8 mouse cellular contexts compared by ENCODE assay signal in the genomic region with DNA sequence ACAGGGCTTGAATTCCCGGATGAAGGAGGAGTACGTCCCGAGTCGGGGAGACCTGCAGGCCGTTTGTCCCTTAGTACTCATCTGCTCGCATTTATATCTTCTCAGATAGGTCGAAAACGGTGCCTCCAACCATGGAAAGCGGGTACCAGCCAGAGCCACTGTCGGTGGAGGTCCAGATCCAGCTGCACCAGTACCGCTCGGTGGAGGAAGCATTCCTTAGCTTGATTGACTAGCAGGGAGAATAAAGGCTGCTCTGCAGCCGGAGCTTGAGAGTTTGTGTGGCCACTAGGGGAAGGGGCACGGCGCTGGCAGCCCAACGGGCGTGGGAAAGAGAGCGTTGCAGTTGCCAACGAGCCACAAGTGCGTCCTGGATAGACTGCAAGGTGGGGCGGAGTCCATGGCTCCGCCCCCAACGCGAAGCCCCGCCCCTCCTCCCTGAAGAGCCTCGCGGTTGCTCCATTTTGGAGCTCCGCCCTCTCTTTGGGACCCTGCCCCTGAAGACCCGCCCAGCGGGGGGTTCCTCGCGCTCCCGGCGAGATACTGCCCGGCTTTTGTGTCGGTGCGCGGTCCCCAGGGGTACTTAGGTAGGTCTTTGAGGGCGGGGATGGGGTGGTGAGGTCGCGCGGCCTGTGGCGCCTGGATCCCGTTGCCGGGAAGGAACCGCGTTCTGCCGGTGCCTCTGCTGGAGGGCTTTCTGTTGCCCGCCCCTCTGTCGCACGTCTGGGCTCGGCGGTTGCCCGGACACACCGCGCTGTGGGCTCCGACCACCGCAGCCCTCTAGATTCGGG. TPM values are rescaled to one million over a fixed set of nuclear protein-coding genes. Genes with fewer than 3 reads are reported as not detected.
DNase-seq lines count a peak whose midpoint lies in the region; ATAC-seq and TF ChIP-seq lines count a peak whose summit lies in the region.

No protein-coding gene starts in this region.

- H3K9ac ChIP-seq in embryonic facial prominence, embryonic 15.5 days, result peak overlapping the region; percentile 31
- peak overlapping the region; percentile 58; the same call in 1 of the 2 replicates for H3K9ac ChIP-seq in kidney, embryonic 14.5 days (ENCODE audit: low read depth, low read length)
- H3K9ac ChIP-seq in liver, embryonic 11.5 days (ENCODE audit: low read depth, low read length), result peak overlapping the region; percentile 44; the same call in 1 of the 2 replicates
- peak overlapping the region; percentile 41; the same call in 1 of the 2 replicates for H3K9ac ChIP-seq in stomach, embryonic 15.5 days

- no peak for TF ChIP-seq POLR2A in bone marrow macrophage, adult 2 months (IDR thresholded peaks at IDR 0.05; ENCODE audit: borderline replicate concordance, low read depth, low read length)

- under 1% methylated on average over 58 of the region's 59 CpGs for WGBS in embryonic facial prominence, embryonic 15.5 days
- WGBS in heart, embryonic 10.5 days, result 2% methylated on average over 59 of the region's 59 CpGs
- WGBS in kidney, embryonic 14.5 days, result under 1% methylated on average over 58 of the region's 59 CpGs
- 2% methylated on average over 59 of the region's 59 CpGs for WGBS in liver, embryonic 11.5 days
- under 1% methylated on average over 59 of the region's 59 CpGs for WGBS in stomach, embryonic 15.5 days

- no peak overlapping the region for H3K27ac ChIP-seq in bone marrow macrophage, adult 2 months (ENCODE audit: insufficient read depth, low read depth, low read length)
- H3K27ac ChIP-seq in embryonic facial prominence, embryonic 15.5 days (replicated peaks), result no peak overlapping the region
- H3K27ac ChIP-seq in heart, embryonic 10.5 days, result peak overlapping the region; percentile 33; the same call in 1 of the 2 replicates
- H3K27ac ChIP-seq in kidney, embryonic 14.5 days (ENCODE audit: low read depth, low read length), result no peak overlapping the region
- H3K27ac ChIP-seq in liver, embryonic 11.5 days (ENCODE audit: low read depth, low read length), result no peak overlapping the region
- H3K27ac ChIP-seq in stomach, embryonic 15.5 days, result no peak overlapping the region

- peak overlapping the region; percentile 58 for H3K4me3 ChIP-seq in bone marrow macrophage, adult 2 months (ENCODE audit: insufficient read depth, low read length)
- H3K4me3 ChIP-seq in embryonic facial prominence, embryonic 15.5 days (replicated peaks), result peak overlapping the region; percentile 65
- peak overlapping the region; percentile 66 for H3K4me3 ChIP-seq in heart, embryonic 10.5 days
- peak overlapping the region; percentile 61 for H3K4me3 ChIP-seq in kidney, embryonic 14.5 days (ENCODE audit: low read length)
- peak overlapping the region; percentile 61 for H3K4me3 ChIP-seq in liver, embryonic 11.5 days (ENCODE audit: low read depth, low read length)
- peak overlapping the region; percentile 61 for H3K4me3 ChIP-seq in stomach, embryonic 15.5 days (replicated peaks)

- no peak for TF ChIP-seq CTCF in bone marrow macrophage, adult 2 months (IDR thresholded peaks at IDR 0.05; ENCODE audit: low read depth, low read length)

- peak; percentile 90 for DNase-seq in CD4-positive helper T cell, adult 2 months (ENCODE audit: low read depth, low spot score)
- DNase-seq in heart, embryonic 10.5 days (ENCODE audit: low spot score), result peak; percentile 90
- peak; percentile 85 for DNase-seq in liver, embryonic 11.5 days (ENCODE audit: low spot score)
- DNase-seq in neural tube, embryonic 10.5 days (ENCODE audit: extremely low spot score, low spot score), result peak; percentile 91

- peaks cover 3% of the 10 kb centered on the region; the same call in 1 of the 2 replicates for H3K4me1 ChIP-seq in bone marrow macrophage, adult 2 months (ENCODE audit: control insufficient read depth, insufficient read depth, low read length)
- H3K4me1 ChIP-seq in embryonic facial prominence, embryonic 15.5 days, result peaks cover 13% of the 10 kb centered on the region
- peaks cover 14% of the 10 kb centered on the region for H3K4me1 ChIP-seq in heart, embryonic 10.5 days
- H3K4me1 ChIP-seq in kidney, embryonic 14.5 days (ENCODE audit: control insufficient read depth, insufficient read depth, low read length), result no peaks in the 10 kb centered on the region
- H3K4me1 ChIP-seq in liver, embryonic 11.5 days (replicated peaks; ENCODE audit: control insufficient read depth, insufficient read depth, low read length), result peaks cover 10% of the 10 kb centered on the region
- H3K4me1 ChIP-seq in stomach, embryonic 15.5 days, result 0 out of 2 replicates have a peak, but pooled peaks cover 4% of the 10 kb centered on the region

- peaks cover 13% of the 10 kb centered on the region for H3K27me3 ChIP-seq in embryonic facial prominence, embryonic 15.5 days
- peaks cover 45% of the 10 kb centered on the region for H3K27me3 ChIP-seq in heart, embryonic 10.5 days (ENCODE audit: insufficient read depth, poor library complexity, severe bottlenecking)
- H3K27me3 ChIP-seq in kidney, embryonic 14.5 days (ENCODE audit: control insufficient read depth, insufficient read depth, low read length), result peaks cover 16% of the 10 kb centered on the region
- peaks cover 27% of the 10 kb centered on the region for H3K27me3 ChIP-seq in liver, embryonic 11.5 days (replicated peaks; ENCODE audit: control insufficient read depth, insufficient read depth, low read length)
- H3K27me3 ChIP-seq in stomach, embryonic 15.5 days (replicated peaks), result peaks cover 24% of the 10 kb centered on the region

- peak overlapping the region; percentile 90 for H3K4me2 ChIP-seq in embryonic facial prominence, embryonic 15.5 days (replicated peaks)
- H3K4me2 ChIP-seq in kidney, embryonic 14.5 days (replicated peaks; ENCODE audit: low read depth, low read length), result peak overlapping the region; percentile 89
- peak overlapping the region; percentile 91 for H3K4me2 ChIP-seq in liver, embryonic 11.5 days
- peak overlapping the region; percentile 89 for H3K4me2 ChIP-seq in stomach, embryonic 15.5 days

- peaks cover 14% of the 10 kb centered on the region; the same call in 1 of the 2 replicates for H3K36me3 ChIP-seq in embryonic facial prominence, embryonic 15.5 days
- peaks cover 18% of the 10 kb centered on the region for H3K36me3 ChIP-seq in heart, embryonic 10.5 days
- no peaks in the 10 kb centered on the region; the same call in 1 of the 2 replicates for H3K36me3 ChIP-seq in kidney, embryonic 14.5 days (ENCODE audit: control insufficient read depth, insufficient read depth, low read length)
- peaks cover 3% of the 10 kb centered on the region; the same call in 1 of the 2 replicates for H3K36me3 ChIP-seq in liver, embryonic 11.5 days (ENCODE audit: control insufficient read depth, insufficient read depth, low read length)
- no peaks in the 10 kb centered on the region for H3K36me3 ChIP-seq in stomach, embryonic 15.5 days

- no peaks in the 10 kb centered on the region for H3K9me3 ChIP-seq in embryonic facial prominence, embryonic 15.5 days (replicated peaks)
- H3K9me3 ChIP-seq in heart, embryonic 10.5 days, result no peaks in the 10 kb centered on the region
- H3K9me3 ChIP-seq in kidney, embryonic 14.5 days (ENCODE audit: control insufficient read depth, low read length), result no peaks in the 10 kb centered on the region
- no peaks in the 10 kb centered on the region for H3K9me3 ChIP-seq in liver, embryonic 11.5 days (ENCODE audit: control insufficient read depth, low read length)
- H3K9me3 ChIP-seq in stomach, embryonic 15.5 days, result no peaks in the 10 kb centered on the region

- ATAC-seq in embryonic facial prominence, embryonic 15.5 days (ENCODE audit: insufficient number of reproducible peaks, low FRiP score, low TSS enrichment, low read depth), result peak; percentile 86
- peak; percentile 94 for ATAC-seq in kidney, embryonic 14.5 days (ENCODE audit: low FRiP score, low TSS enrichment)
- ATAC-seq in liver, embryonic 11.5 days (replicated peaks; ENCODE audit: low FRiP score), result peak; percentile 90
- peak; percentile 91 for ATAC-seq in stomach, embryonic 15.5 days (ENCODE audit: insufficient read depth, low FRiP score, low read depth)

RNA-seq across cellular contexts. Expression of gene B3gnt4, which starts 2.1 kb away (rescaled TPM):
- polyA plus RNA-seq in bone marrow macrophage, adult 2 months (2012; ENCODE audit: insufficient read depth, insufficient read length, missing spikeins), result not detected in 2 replicates
- polyA plus RNA-seq in embryonic facial prominence, embryonic 15.5 days (2015; fragmentation: Nextera tagmentation; extraction: Ambion mirVana), result 0.49 and 1.1 TPM in 2 replicates
- polyA plus RNA-seq in heart, embryonic 10.5 days (2016; fragmentation: Nextera tagmentation; extraction: Ambion mirVana), result 0.15 and 0.48 TPM in 2 replicates
- polyA plus RNA-seq in kidney, embryonic 14.5 days (2014; fragmentation: Nextera tagmentation; extraction: Ambion mirVana), result 1.0 TPM in 1 of 2 replicates, not detected in the other
- 0.23 and 0.34 TPM in 2 replicates for polyA plus RNA-seq in liver, embryonic 11.5 days (2014; fragmentation: Nextera tagmentation; extraction: Ambion mirVana)
- 0.45 and 0.51 TPM in 2 replicates for polyA plus RNA-seq in stomach, embryonic 15.5 days (2015; fragmentation: Nextera tagmentation; extraction: Ambion mirVana)

RNA-seq across cellular contexts. Expression of gene Diablo, which starts 15.8 kb away (rescaled TPM):
- polyA plus RNA-seq in bone marrow macrophage, adult 2 months (2012; ENCODE audit: insufficient read depth, insufficient read length, missing spikeins), result 29.3 and 30.5 TPM in 2 replicates
- 108 and 114 TPM in 2 replicates for polyA plus RNA-seq in embryonic facial prominence, embryonic 15.5 days (2015; fragmentation: Nextera tagmentation; extraction: Ambion mirVana)
- 112 and 113 TPM in 2 replicates for polyA plus RNA-seq in heart, embryonic 10.5 days (2016; fragmentation: Nextera tagmentation; extraction: Ambion mirVana)
- polyA plus RNA-seq in kidney, embryonic 14.5 days (2014; fragmentation: Nextera tagmentation; extraction: Ambion mirVana), result 113 and 118 TPM in 2 replicates
- polyA plus RNA-seq in liver, embryonic 11.5 days (2014; fragmentation: Nextera tagmentation; extraction: Ambion mirVana), result 101 and 104 TPM in 2 replicates
- polyA plus RNA-seq in stomach, embryonic 15.5 days (2015; fragmentation: Nextera tagmentation; extraction: Ambion mirVana), result 100 and 103 TPM in 2 replicates

RNA-seq across cellular contexts. Expression of gene Gm49027, which starts 17.2 kb away (rescaled TPM):
- 0.74 TPM in 1 of 2 replicates, not detected in the other for polyA plus RNA-seq in bone marrow macrophage, adult 2 months (2012; ENCODE audit: insufficient read depth, insufficient read length, missing spikeins)
- polyA plus RNA-seq in embryonic facial prominence, embryonic 15.5 days (2015; fragmentation: Nextera tagmentation; extraction: Ambion mirVana), result 0.46 and 0.68 TPM in 2 replicates
- polyA plus RNA-seq in heart, embryonic 10.5 days (2016; fragmentation: Nextera tagmentation; extraction: Ambion mirVana), result 0.19 TPM in 1 of 2 replicates, not detected in the other
- 0.34 and 0.49 TPM in 2 replicates for polyA plus RNA-seq in kidney, embryonic 14.5 days (2014; fragmentation: Nextera tagmentation; extraction: Ambion mirVana)
- polyA plus RNA-seq in liver, embryonic 11.5 days (2014; fragmentation: Nextera tagmentation; extraction: Ambion mirVana), result 0.22 and 0.47 TPM in 2 replicates
- polyA plus RNA-seq in stomach, embryonic 15.5 days (2015; fragmentation: Nextera tagmentation; extraction: Ambion mirVana), result 7.5 and 8.2 TPM in 2 replicates

RNA-seq across cellular contexts. Expression of gene Il31, which starts 18.8 kb away (rescaled TPM):
- not detected in 2 replicates for polyA plus RNA-seq in bone marrow macrophage, adult 2 months (2012; ENCODE audit: insufficient read depth, insufficient read length, missing spikeins)
- polyA plus RNA-seq in embryonic facial prominence, embryonic 15.5 days (2015; fragmentation: Nextera tagmentation; extraction: Ambion mirVana), result not detected in 2 replicates
- polyA plus RNA-seq in heart, embryonic 10.5 days (2016; fragmentation: Nextera tagmentation; extraction: Ambion mirVana), result not detected in 2 replicates
- not detected in 2 replicates for polyA plus RNA-seq in kidney, embryonic 14.5 days (2014; fragmentation: Nextera tagmentation; extraction: Ambion mirVana)
- polyA plus RNA-seq in liver, embryonic 11.5 days (2014; fragmentation: Nextera tagmentation; extraction: Ambion mirVana), result not detected in 2 replicates
- not detected in 2 replicates for polyA plus RNA-seq in stomach, embryonic 15.5 days (2015; fragmentation: Nextera tagmentation; extraction: Ambion mirVana)

RNA-seq across cellular contexts. Expression of gene Lrrc43, which starts 19.0 kb away (rescaled TPM):
- not detected in 2 replicates for polyA plus RNA-seq in bone marrow macrophage, adult 2 months (2012; ENCODE audit: insufficient read depth, insufficient read length, missing spikeins)
- 1.1 and 1.5 TPM in 2 replicates for polyA plus RNA-seq in embryonic facial prominence, embryonic 15.5 days (2015; fragmentation: Nextera tagmentation; extraction: Ambion mirVana)
- not detected in 2 replicates for polyA plus RNA-seq in heart, embryonic 10.5 days (2016; fragmentation: Nextera tagmentation; extraction: Ambion mirVana)
- not detected in 2 replicates for polyA plus RNA-seq in kidney, embryonic 14.5 days (2014; fragmentation: Nextera tagmentation; extraction: Ambion mirVana)
- polyA plus RNA-seq in liver, embryonic 11.5 days (2014; fragmentation: Nextera tagmentation; extraction: Ambion mirVana), result not detected in 2 replicates
- 0.06 TPM in 1 of 2 replicates, not detected in the other for polyA plus RNA-seq in stomach, embryonic 15.5 days (2015; fragmentation: Nextera tagmentation; extraction: Ambion mirVana)
